Mouse (Mus musculus) v-Abl transformed pro-B cells (cell line): Measurements from ENCODE around the gene Ganab.

Experiments
- in situ Hi-C, 2 experiments: fragments of 400-800 bp; cut with MboI; formaldehyde crosslinking; loops; one replicate each; pipeline ENCODE4 v1.15.1; 2025; ENCODE audit not compliant: unreplicated experiment in 2 of 2

Gene Ganab

GRCm38 (mm10) chr19:8886916-8887584, 10.8 kb upstream of the Ganab start:
- in situ Hi-C loops: loop anchor here in 1 of 2 experiments (25.0 kb wide), 1 partner anchor 1400 kb away; the partner anchor contains the start of genes Atl3 and Rtn3

DNA sequence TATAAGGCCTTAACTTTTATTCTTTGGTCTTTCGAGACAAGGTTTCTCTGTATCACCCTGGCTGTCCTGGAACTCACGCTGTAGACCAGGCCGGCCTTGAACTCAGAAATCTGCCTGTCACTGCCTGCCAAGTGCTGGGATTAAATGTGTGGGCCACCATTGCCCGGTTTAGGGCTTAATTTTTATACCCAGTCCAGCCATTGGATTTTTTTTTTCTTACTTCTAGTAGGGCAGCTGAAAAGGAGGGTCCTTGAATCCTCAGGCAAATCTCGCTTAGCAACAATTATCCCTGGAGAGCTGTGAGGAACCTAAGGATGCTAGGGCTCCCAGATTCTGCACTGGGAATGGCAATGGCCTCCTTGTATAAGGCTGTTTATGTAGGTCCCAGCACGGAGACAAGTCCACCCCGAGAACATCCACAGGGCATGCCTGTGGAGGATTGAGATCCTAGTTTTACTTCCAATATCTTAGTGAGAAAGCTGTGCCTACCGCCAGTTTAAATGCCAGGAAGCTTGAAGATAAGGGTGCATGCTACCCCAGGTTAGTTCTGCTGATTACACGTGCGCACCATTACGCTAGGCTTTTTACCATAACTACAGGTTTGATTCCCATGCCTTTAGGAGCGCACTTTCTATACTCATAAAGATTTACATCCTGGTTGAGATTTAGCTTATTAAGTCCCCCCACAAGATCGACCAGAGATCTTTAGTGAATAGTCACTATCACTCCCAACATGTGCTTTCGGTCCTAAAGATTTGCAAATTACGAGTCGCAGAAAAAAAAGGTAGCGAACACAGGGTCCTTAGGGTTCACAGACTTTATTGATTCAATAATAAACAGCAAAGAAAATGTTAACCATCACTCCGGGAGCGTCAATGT, 10.0 kb upstream of the Ganab start:
- in situ Hi-C loops: loop anchor here in 1 of 2 experiments (25.0 kb wide), 1 partner anchor 1401 kb away; the partner anchor contains the start of genes Atl3 and Rtn3

GRCm38 (mm10) chr19:8888511-8889385, 9.1 kb upstream of the Ganab start, which contains the start of the genes 1810009A15Rik and Gm49416:
1810009A15Rik (plus strand) TSS chr19:8888853.
Gm49416 (plus strand) TSS chr19:8888926.
- in situ Hi-C loops: loop anchor here in 1 of 2 experiments (25.0 kb wide), 1 partner anchor 1401 kb away; the partner anchor contains the start of genes Atl3 and Rtn3

GRCm38 (mm10) chr19:8892829-8893766, 4.8 kb upstream of the Ganab start, which contains the start of gene Ints5:
Ints5 (plus strand) TSS chr19:8893005.
- in situ Hi-C loops: loop anchor here in 1 of 2 experiments (25.0 kb wide), 1 partner anchor 1406 kb away; the partner anchor contains the start of genes Atl3 and Rtn3

DNA sequence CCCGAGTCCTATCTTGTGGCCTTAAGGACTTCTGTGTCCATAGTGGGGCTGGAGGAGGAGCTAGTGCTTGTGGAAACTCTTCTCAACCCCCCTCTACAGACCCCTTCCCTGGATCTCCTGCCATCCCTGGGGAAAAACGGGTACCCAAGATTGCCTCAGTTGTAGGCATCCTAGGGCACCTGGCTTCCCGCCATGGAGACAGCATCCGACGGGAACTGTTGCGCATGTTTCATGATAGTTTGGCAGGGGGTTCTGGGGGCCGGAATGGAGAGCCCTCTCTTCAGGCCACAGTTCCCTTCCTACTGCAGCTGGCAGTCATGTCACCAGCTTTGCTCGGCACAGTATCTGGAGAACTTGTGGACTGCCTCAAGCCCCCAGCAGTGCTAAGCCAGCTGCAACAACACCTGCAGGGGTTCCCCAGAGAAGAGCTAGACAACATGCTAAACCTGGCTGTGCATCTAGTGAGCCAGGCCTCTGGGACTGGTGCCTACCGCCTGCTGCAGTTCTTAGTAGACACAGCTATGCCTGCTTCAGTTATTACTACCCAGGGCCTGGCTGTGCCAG, 2.4 kb upstream of the Ganab start:
- in situ Hi-C loops: loop anchor here in 1 of 2 experiments (25.0 kb wide), 1 partner anchor 1408 kb away; the partner anchor contains the start of genes Atl3 and Rtn3

DNA sequence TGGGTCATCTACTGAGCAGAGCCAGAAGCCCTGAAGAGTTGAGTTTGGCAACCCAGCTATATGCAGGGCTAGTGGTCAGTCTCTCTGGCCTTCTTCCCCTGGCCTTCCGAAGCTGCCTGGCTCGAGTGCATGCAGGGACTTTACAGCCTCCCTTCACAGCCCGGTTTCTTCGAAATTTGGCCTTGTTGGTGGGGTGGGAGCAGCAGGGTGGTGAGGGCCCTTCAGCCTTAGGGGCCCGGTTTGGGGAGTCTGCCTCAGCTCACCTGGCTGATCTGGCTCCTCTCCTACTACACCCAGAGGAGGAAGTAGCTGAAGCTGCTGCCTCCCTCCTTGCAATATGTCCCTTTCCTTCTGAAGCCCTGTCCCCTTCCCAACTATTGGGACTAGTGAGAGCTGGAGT, 1.6 kb upstream of the Ganab start:
- in situ Hi-C loops: loop anchor here in 1 of 2 experiments (25.0 kb wide), 1 partner anchor 1409 kb away; the partner anchor contains the start of genes Atl3 and Rtn3

- in situ Hi-C loops: loop anchor here in 1 of 2 experiments (25.0 kb wide), 1 partner anchor 1410 kb away; the partner anchor contains the start of genes Atl3 and Rtn3
These were observed 533 bp upstream of the Ganab start for GRCm38 (mm10) chr19:8897211-8897864.

- in situ Hi-C loops: loop anchor here in 1 of 2 experiments (25.0 kb wide), 1 partner anchor 1411 kb away; the partner anchor contains the start of genes Atl3 and Rtn3
These were observed 705 bp downstream of the Ganab start for GRCm38 (mm10) chr19:8898576-8898975.

DNA sequence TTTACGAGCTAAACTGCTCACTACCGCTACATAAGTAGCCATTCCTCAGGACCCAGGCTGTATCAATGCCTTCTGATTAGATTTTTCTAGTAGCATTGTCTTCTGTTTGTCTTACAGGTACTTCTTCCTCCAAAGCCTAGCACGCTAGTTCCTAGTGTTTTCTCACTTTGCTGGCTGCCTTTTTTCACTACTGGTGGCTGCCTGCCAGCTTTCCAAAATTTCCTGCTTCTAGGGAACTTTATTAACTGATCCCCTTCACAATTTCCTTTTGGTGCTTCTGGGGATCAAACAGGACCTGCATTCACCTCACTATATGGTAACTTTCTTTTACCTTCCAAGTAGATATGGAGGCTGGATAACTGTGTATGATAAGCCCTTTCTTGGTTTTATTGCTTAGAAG, 1.2 kb downstream of the Ganab start:
- in situ Hi-C loops: loop anchor here in 1 of 2 experiments (25.0 kb wide), 1 partner anchor 1412 kb away; the partner anchor contains the start of genes Atl3 and Rtn3

GRCm38 (mm10) chr19:8903412-8903811, 5.5 kb downstream of the Ganab start:
- in situ Hi-C loops: no loop called here

GRCm38 (mm10) chr19:8908531-8908930, 10.7 kb downstream of the Ganab start:
- in situ Hi-C loops: no loop called here

GRCm38 (mm10) chr19:8911810-8912209, 13.9 kb downstream of the Ganab start:
- in situ Hi-C loops: no loop called here

DNA sequence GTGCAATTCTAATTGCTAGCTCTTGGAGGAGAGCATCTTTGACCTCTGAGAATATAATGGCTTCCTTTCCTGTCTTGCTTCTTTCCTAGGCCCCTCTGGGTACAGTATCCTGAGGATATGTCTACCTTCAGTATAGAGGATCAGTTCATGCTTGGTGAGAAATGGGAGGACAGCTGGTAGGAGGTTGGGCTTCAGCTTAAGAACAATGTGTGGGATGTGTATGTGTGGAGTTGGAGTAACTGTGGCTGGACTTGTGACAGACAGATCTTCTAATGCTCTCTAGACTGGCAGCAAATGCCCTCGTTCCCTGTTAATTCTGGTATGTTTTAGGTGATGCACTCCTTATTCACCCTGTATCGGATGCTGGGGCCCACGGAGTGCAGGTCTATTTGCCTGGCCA, 16.3 kb downstream of the Ganab start:
- in situ Hi-C loops: no loop called here

DNA sequence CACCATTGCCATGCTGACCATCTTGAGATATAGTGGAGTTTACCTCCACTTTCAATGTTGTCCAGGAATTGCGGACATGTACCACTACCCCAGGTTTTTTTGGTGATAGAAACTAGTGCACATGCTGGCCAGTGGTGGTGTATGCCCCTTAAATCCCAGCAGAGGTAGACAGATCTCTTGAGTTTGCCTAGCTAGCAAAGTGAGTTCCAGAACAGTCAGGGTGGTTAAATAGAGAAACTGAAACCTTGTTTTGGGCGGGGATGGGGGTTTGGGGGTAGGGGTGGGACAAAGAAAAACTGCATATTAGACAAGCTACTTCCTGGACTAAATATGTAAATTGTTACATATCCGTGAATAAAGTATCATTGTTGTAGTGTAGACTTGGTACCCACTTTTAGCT, 21.1 kb downstream of the Ganab start:
- in situ Hi-C loops: no loop called here

GRCm38 (mm10) chr19:8919684-8920072, 21.8 kb downstream of the Ganab start:
- in situ Hi-C loops: no loop called here

DNA sequence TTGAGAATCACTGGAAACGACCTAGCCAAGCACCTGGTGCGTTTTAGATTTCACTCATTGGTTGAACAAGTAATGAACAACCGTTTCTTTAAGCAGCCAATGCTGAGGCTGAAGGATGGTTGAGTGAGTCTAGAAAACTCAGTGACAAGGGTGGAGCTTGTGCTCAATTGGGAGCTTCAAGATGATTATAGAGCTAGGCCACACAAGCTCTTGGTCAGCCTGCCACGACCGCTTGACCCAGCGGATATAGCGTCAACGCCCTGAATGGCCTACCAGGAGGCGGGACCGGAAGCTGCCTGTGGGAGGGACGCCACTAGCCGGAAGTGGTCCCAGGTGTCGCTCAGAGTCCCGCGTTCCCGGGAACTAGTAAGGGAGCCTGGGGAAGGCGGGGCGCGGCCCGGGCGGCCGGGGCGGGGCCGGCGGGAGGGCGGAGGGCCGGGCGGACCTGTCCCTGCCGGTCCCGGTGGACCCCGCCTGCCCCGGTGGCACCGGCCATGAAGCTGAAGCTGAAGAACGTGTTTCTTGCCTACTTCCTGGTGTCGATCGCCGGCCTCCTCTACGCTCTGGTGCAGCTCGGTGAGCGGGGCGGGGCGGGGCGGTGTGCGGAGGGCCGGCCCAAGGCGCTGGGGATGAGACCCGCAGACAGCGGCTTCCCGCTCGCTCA, 22.3 kb downstream of the Ganab start, which contains the start of gene B3gat3:
Gene B3gat3, plus strand, starts transcription at position 302 of the 664 bp plus-strand sequence.
- in situ Hi-C loops: no loop called here

- in situ Hi-C loops: no loop called here
These were observed 23.0 kb downstream of the Ganab start for GRCm38 (mm10) chr19:8920836-8921291.
